In genomic region chr13:72815933-72816553, GRCm38 (mm10) we compare ENCODE assay signal across 14 mouse cellular contexts.
DNase-seq lines count a peak whose midpoint lies in the region; ATAC-seq lines count a peak whose summit lies in the region.
"Had no signal": no experiment of that assay in that cellular context is flagged by ENCODE, and none has a peak within 500 bp of the region (broad histone marks: within the 10 kb centered on the region; RNA-seq: fewer than 3 reads in every experiment).

No protein-coding gene starts in this region.

- H3K4me1 ChIP-seq in heart, embryonic 16.5 days (ENCODE audit: control insufficient read depth, insufficient read depth, low read length) = no peaks in the 10 kb centered on the region
- H3K4me1 ChIP-seq in forebrain, embryonic 10.5 days = peaks cover 41% of the 10 kb centered on the region
- peaks cover 21% of the 10 kb centered on the region for H3K4me1 ChIP-seq in hindbrain, embryonic 15.5 days (replicated peaks)
- H3K4me1 ChIP-seq in neural tube, embryonic 11.5 days (ENCODE audit: control insufficient read depth, insufficient read depth, low read length) = peaks cover 23% of the 10 kb centered on the region
- no peaks in the 10 kb centered on the region for H3K4me1 ChIP-seq in intestine, embryonic 16.5 days (ENCODE audit: control insufficient read depth, insufficient read depth, low read length)
- no peaks in the 10 kb centered on the region for H3K4me1 ChIP-seq in kidney, embryonic 14.5 days (ENCODE audit: control insufficient read depth, insufficient read depth, low read length)
- H3K4me1 ChIP-seq: embryonic facial prominence, embryonic 12.5 days; liver, embryonic 15.5 days had no signal

- 8% methylated on average over 18 of the region's 18 CpGs for WGBS in heart, embryonic 16.5 days
- 3% methylated on average over 18 of the region's 18 CpGs for WGBS in forebrain, embryonic 10.5 days
- WGBS in hindbrain, embryonic 15.5 days = 3% methylated on average over 18 of the region's 18 CpGs
- WGBS in neural tube, embryonic 11.5 days = 4% methylated on average over 18 of the region's 18 CpGs
- 8% methylated on average over 18 of the region's 18 CpGs for WGBS in intestine, embryonic 16.5 days
- WGBS in kidney, embryonic 14.5 days = 5% methylated on average over 18 of the region's 18 CpGs

- peaks cover 26% of the 10 kb centered on the region for H3K27me3 ChIP-seq in heart, embryonic 16.5 days (ENCODE audit: control insufficient read depth, insufficient read depth, low read length)
- peaks cover 99% of the 10 kb centered on the region for H3K27me3 ChIP-seq in forebrain, embryonic 10.5 days (ENCODE audit: poor library complexity, severe bottlenecking)
- peaks cover 24% of the 10 kb centered on the region for H3K27me3 ChIP-seq in hindbrain, embryonic 15.5 days
- H3K27me3 ChIP-seq in neural tube, embryonic 11.5 days (ENCODE audit: control insufficient read depth, insufficient read depth, low read length) = peaks cover 20% of the 10 kb centered on the region
- peaks cover 16% of the 10 kb centered on the region for H3K27me3 ChIP-seq in intestine, embryonic 16.5 days (replicated peaks; ENCODE audit: control insufficient read depth, insufficient read depth, low read length)
- H3K27me3 ChIP-seq in kidney, embryonic 14.5 days (ENCODE audit: control insufficient read depth, insufficient read depth, low read length) = peaks cover 37% of the 10 kb centered on the region

- H3K4me3 ChIP-seq in heart, embryonic 16.5 days (ENCODE audit: low read length) = peak overlapping the region; percentile 3; the same call in 1 of the 2 replicates
- H3K4me3 ChIP-seq in forebrain, embryonic 10.5 days = peak overlapping the region; percentile 27
- 0 out of 2 replicates have a peak overlapping the region, but pooled peaks have one; percentile 0 for H3K4me3 ChIP-seq in hindbrain, embryonic 15.5 days
- no peak overlapping the region for H3K4me3 ChIP-seq in neural tube, embryonic 11.5 days (ENCODE audit: low read depth, low read length)
- H3K4me3 ChIP-seq in intestine, embryonic 16.5 days (ENCODE audit: low read length) = no peak overlapping the region
- no peak overlapping the region for H3K4me3 ChIP-seq in kidney, embryonic 14.5 days (ENCODE audit: low read length)
- H3K4me3 ChIP-seq: embryonic facial prominence, embryonic 12.5 days; liver, embryonic 15.5 days had no signal

- no peak overlapping the region for H3K9ac ChIP-seq in heart, embryonic 16.5 days (ENCODE audit: low read length)
- H3K9ac ChIP-seq in hindbrain, embryonic 15.5 days = no peak overlapping the region
- peak overlapping the region; percentile 18; the same call in 1 of the 2 replicates for H3K9ac ChIP-seq in neural tube, embryonic 11.5 days (ENCODE audit: low read length)
- no peak overlapping the region for H3K9ac ChIP-seq in intestine, embryonic 16.5 days (ENCODE audit: low read depth, low read length)
- H3K9ac ChIP-seq in kidney, embryonic 14.5 days (ENCODE audit: low read depth, low read length) = no peak overlapping the region
- H3K9ac ChIP-seq: embryonic facial prominence, embryonic 12.5 days; liver, embryonic 15.5 days had no signal

- no peak for ATAC-seq in heart, embryonic 16.5 days (replicated peaks; ENCODE audit: extremely low read depth, insufficient read depth, low FRiP score)
- no peak for ATAC-seq in hindbrain, embryonic 15.5 days (ENCODE audit: low FRiP score, low read depth)
- ATAC-seq in neural tube, embryonic 11.5 days (ENCODE audit: insufficient read depth, low FRiP score, low TSS enrichment) = peak; percentile 48; the same call in 1 of the 2 replicates
- no peak for ATAC-seq in intestine, embryonic 16.5 days
- no peak for ATAC-seq in kidney, embryonic 14.5 days (ENCODE audit: low FRiP score, low TSS enrichment)

- no peaks in the 10 kb centered on the region for H3K9me3 ChIP-seq in heart, embryonic 16.5 days (replicated peaks; ENCODE audit: control insufficient read depth, low read length)
- H3K9me3 ChIP-seq in forebrain, embryonic 10.5 days = peaks cover 6% of the 10 kb centered on the region; the same call in 1 of the 2 replicates
- H3K9me3 ChIP-seq in hindbrain, embryonic 15.5 days = no peaks in the 10 kb centered on the region
- no peaks in the 10 kb centered on the region for H3K9me3 ChIP-seq in neural tube, embryonic 11.5 days (ENCODE audit: control insufficient read depth, low read length)
- H3K9me3 ChIP-seq in intestine, embryonic 16.5 days (ENCODE audit: control insufficient read depth, low read length) = no peaks in the 10 kb centered on the region
- H3K9me3 ChIP-seq in kidney, embryonic 14.5 days (ENCODE audit: control insufficient read depth, low read length) = no peaks in the 10 kb centered on the region
- H3K9me3 ChIP-seq: embryonic facial prominence, embryonic 12.5 days; liver, embryonic 15.5 days had no signal

- DNase-seq in heart, adult 11 months = no peak
- DNase-seq in forebrain, embryonic 10.5 days (ENCODE audit: extremely low spot score, low spot score) = peak; percentile 29
- peak; percentile 39 for DNase-seq in neural tube, embryonic 11.5 days (ENCODE audit: low spot score)
- no peak for DNase-seq in right cerebral cortex, postnatal 10 days (ENCODE audit: low spot score in 2 of 2)
- DNase-seq: adrenal gland, adult 8-10 months; cerebellum, adult 11-12 months; right cerebral cortex, adult 18-20 months; thymus, postnatal 4 days had no signal

- H3K4me2 ChIP-seq in heart, embryonic 16.5 days (ENCODE audit: low read depth, low read length) = peak overlapping the region; percentile 30; the same call in 1 of the 2 replicates
- H3K4me2 ChIP-seq in hindbrain, embryonic 15.5 days = peak overlapping the region; percentile 35
- H3K4me2 ChIP-seq in neural tube, embryonic 11.5 days (ENCODE audit: low read depth) = peak overlapping the region; percentile 31
- H3K4me2 ChIP-seq in intestine, embryonic 16.5 days (ENCODE audit: low read depth, low read length) = no peak overlapping the region
- H3K4me2 ChIP-seq in kidney, embryonic 14.5 days (replicated peaks; ENCODE audit: low read depth, low read length) = no peak overlapping the region
- H3K4me2 ChIP-seq: embryonic facial prominence, embryonic 12.5 days; liver, embryonic 15.5 days had no signal

- no peak overlapping the region for H3K27ac ChIP-seq in heart, embryonic 16.5 days (ENCODE audit: low read length)
- H3K27ac ChIP-seq in forebrain, embryonic 10.5 days = peak overlapping the region; percentile 72
- no peak overlapping the region for H3K27ac ChIP-seq in hindbrain, embryonic 15.5 days (replicated peaks)
- H3K27ac ChIP-seq in neural tube, embryonic 11.5 days (ENCODE audit: low read depth, low read length) = peak overlapping the region; percentile 9; the same call in 1 of the 2 replicates
- no peak overlapping the region for H3K27ac ChIP-seq in intestine, embryonic 16.5 days (ENCODE audit: low read length)
- no peak overlapping the region for H3K27ac ChIP-seq in kidney, embryonic 14.5 days (ENCODE audit: low read depth, low read length)
- H3K27ac ChIP-seq: embryonic facial prominence, embryonic 12.5 days; liver, embryonic 15.5 days had no signal

- H3K36me3 ChIP-seq in heart, embryonic 16.5 days (ENCODE audit: control insufficient read depth, insufficient read depth) = no peaks in the 10 kb centered on the region
- H3K36me3 ChIP-seq in forebrain, embryonic 10.5 days (replicated peaks) = no peaks in the 10 kb centered on the region
- H3K36me3 ChIP-seq in hindbrain, embryonic 15.5 days = no peaks in the 10 kb centered on the region
- H3K36me3 ChIP-seq in neural tube, embryonic 11.5 days (ENCODE audit: control insufficient read depth, insufficient read depth, low read length) = no peaks in the 10 kb centered on the region
- no peaks in the 10 kb centered on the region for H3K36me3 ChIP-seq in intestine, embryonic 16.5 days (ENCODE audit: control insufficient read depth, insufficient read depth, low read length)
- H3K36me3 ChIP-seq in kidney, embryonic 14.5 days (ENCODE audit: control insufficient read depth, insufficient read depth, low read length) = no peaks in the 10 kb centered on the region
- H3K36me3 ChIP-seq: embryonic facial prominence, embryonic 12.5 days; liver, embryonic 15.5 days had no signal

Comparison
In these comparisons a context has a peak if more than half of its experiments do, and no peak if none do; other contexts are left out.
1. H3K27ac ChIP-seq: peak in forebrain, embryonic 10.5 days (single experiment) and neural tube, embryonic 11.5 days (single experiment); none in heart, embryonic 16.5 days (single experiment), hindbrain, embryonic 15.5 days (single experiment), intestine, embryonic 16.5 days (single experiment) and kidney, embryonic 14.5 days (single experiment).
2. H3K4me2 ChIP-seq: peak in heart, embryonic 16.5 days (single experiment), hindbrain, embryonic 15.5 days (single experiment) and neural tube, embryonic 11.5 days (single experiment); none in intestine, embryonic 16.5 days (single experiment) and kidney, embryonic 14.5 days (single experiment).
3. H3K4me3 ChIP-seq: peak in heart, embryonic 16.5 days (single experiment), forebrain, embryonic 10.5 days (single experiment) and hindbrain, embryonic 15.5 days (single experiment); none in neural tube, embryonic 11.5 days (single experiment), intestine, embryonic 16.5 days (single experiment) and kidney, embryonic 14.5 days (single experiment).
4. DNase-seq: peak in forebrain, embryonic 10.5 days (single experiment) and neural tube, embryonic 11.5 days (single experiment); none in heart, adult 11 months (single experiment) and right cerebral cortex, postnatal 10 days (0 of 2).